Comparison of ENCODE assay signal across 9 mouse cellular contexts in the genomic region with DNA sequence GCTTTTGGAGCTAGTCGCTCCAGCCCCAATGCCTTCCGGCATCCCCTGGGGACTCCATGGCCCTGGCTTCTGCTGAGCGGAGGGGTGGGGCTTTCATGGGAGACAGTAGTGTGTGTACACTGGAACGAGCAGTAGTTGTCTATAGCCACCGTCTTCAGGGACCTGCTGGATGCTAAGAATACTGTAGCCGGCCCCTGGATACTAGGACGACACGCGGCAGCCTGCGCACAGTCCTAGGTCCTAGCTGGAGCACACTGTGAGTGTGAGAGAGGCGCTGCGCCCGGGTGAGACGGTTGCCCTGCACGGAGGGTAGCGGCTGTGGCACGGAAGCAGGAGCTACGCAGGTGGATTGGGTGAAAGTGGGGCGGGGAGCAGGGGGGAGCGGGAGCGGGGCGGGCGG. TPM values are rescaled to one million over a fixed set of nuclear protein-coding genes. Genes with fewer than 3 reads are reported as not detected.
DNase-seq lines count a peak whose midpoint lies in the region; ATAC-seq lines count a peak whose summit lies in the region.
"Had no signal": no experiment of that assay in that cellular context is flagged by ENCODE, and none has a peak within 500 bp of the region (broad histone marks: within the 10 kb centered on the region; RNA-seq: fewer than 3 reads in every experiment).

Gene Tmc5 (plus strand): TSS at position 97 of the 400 bp plus-strand sequence.

- 0 out of 2 replicates have a peak within 1 kb of the TSS, but pooled peaks have one; percentile 11 for H3K27ac ChIP-seq in embryonic facial prominence, embryonic 10.5 days (replicated peaks)
- H3K27ac ChIP-seq in intestine, embryonic 15.5 days: no peak within 1 kb of the TSS
- H3K27ac ChIP-seq in neural tube, embryonic 13.5 days (replicated peaks): no peak within 1 kb of the TSS

- DNase-seq in heart, adult 11 months: peak; percentile 93
- DNase-seq in heart, postnatal 4 days: no peak
- peak; percentile 29 for DNase-seq in embryonic facial prominence, embryonic 10.5 days (ENCODE audit: low spot score)
- DNase-seq in urinary bladder, postnatal 36 days (ENCODE audit: low spot score in 2 of 2): no peak
- DNase-seq in T-cell, adult 2 months (ENCODE audit: low spot score): no peak
- no peak for DNase-seq in right cerebral cortex, postnatal 4 days

- peaks cover 49% of the 10 kb centered on the region for H3K27me3 ChIP-seq in embryonic facial prominence, embryonic 10.5 days (replicated peaks; ENCODE audit: low read depth, poor library complexity, severe bottlenecking)
- H3K27me3 ChIP-seq in intestine, embryonic 15.5 days (replicated peaks): peaks cover 18% of the 10 kb centered on the region
- peaks cover 25% of the 10 kb centered on the region for H3K27me3 ChIP-seq in neural tube, embryonic 13.5 days

- H3K4me1 ChIP-seq in embryonic facial prominence, embryonic 10.5 days: peaks cover 48% of the 10 kb centered on the region
- peaks cover 21% of the 10 kb centered on the region for H3K4me1 ChIP-seq in intestine, embryonic 15.5 days (replicated peaks)
- H3K4me1 ChIP-seq in neural tube, embryonic 13.5 days (replicated peaks): peaks cover 46% of the 10 kb centered on the region

- 0 out of 2 replicates have a peak, but pooled peaks have one; percentile 13 for ATAC-seq in intestine, embryonic 15.5 days
- no peak for ATAC-seq in neural tube, embryonic 13.5 days (ENCODE audit: low read depth)

- H3K9ac ChIP-seq in intestine, embryonic 15.5 days: peak within 1 kb of the TSS; percentile 23; the same call in 1 of the 2 replicates
- H3K9ac ChIP-seq in neural tube, embryonic 13.5 days: peak within 1 kb of the TSS; percentile 61

- peak within 1 kb of the TSS; percentile 56 for H3K4me2 ChIP-seq in intestine, embryonic 15.5 days (replicated peaks)
- H3K4me2 ChIP-seq in neural tube, embryonic 13.5 days: peak within 1 kb of the TSS; percentile 57

- H3K4me3 ChIP-seq in embryonic facial prominence, embryonic 10.5 days: peak within 1 kb of the TSS; percentile 50
- H3K4me3 ChIP-seq in intestine, embryonic 15.5 days (replicated peaks): peak within 1 kb of the TSS; percentile 25
- H3K4me3 ChIP-seq in neural tube, embryonic 13.5 days: peak within 1 kb of the TSS; percentile 31
- H3K4me3 ChIP-seq: erythroblast, embryonic 14.5 days had no signal

- no peaks in the 10 kb centered on the region for H3K9me3 ChIP-seq in embryonic facial prominence, embryonic 10.5 days
- H3K9me3 ChIP-seq in intestine, embryonic 15.5 days: no peaks in the 10 kb centered on the region
- no peaks in the 10 kb centered on the region for H3K9me3 ChIP-seq in neural tube, embryonic 13.5 days

- 3% methylated on average over 23 of the region's 23 CpGs for WGBS in embryonic facial prominence, embryonic 10.5 days
- 5% methylated on average over 23 of the region's 23 CpGs for WGBS in intestine, embryonic 15.5 days
- 3% methylated on average over 23 of the region's 23 CpGs for WGBS in neural tube, embryonic 13.5 days

- no peaks in the 10 kb centered on the region for H3K36me3 ChIP-seq in embryonic facial prominence, embryonic 10.5 days (replicated peaks)
- no peaks in the 10 kb centered on the region for H3K36me3 ChIP-seq in intestine, embryonic 15.5 days
- no peaks in the 10 kb centered on the region for H3K36me3 ChIP-seq in neural tube, embryonic 13.5 days

RNA-seq across cellular contexts. Expression of gene Tmc5, which starts in this region (rescaled TPM):
- total RNA-seq in heart, postnatal 4 days (2021): 1 to 10 TPM in 1 of 2 experiments, under 1 TPM in 1; 0.69 to 1.1 TPM
- polyA plus RNA-seq in embryonic facial prominence, embryonic 10.5 days (2016; fragmentation: Nextera tagmentation; extraction: Ambion mirVana): 0.05 TPM in 1 of 2 replicates, not detected in the other
- polyA plus RNA-seq in intestine, embryonic 15.5 days (2015; fragmentation: Nextera tagmentation; extraction: Ambion mirVana): 9.6 and 11.3 TPM in 2 replicates
- polyA plus RNA-seq in neural tube, embryonic 13.5 days (2015; fragmentation: Nextera tagmentation; extraction: Ambion mirVana): 0.18 and 0.25 TPM in 2 replicates
- polyA plus RNA-seq: erythroblast, embryonic 14.5 days had no signal

Comparison
In these comparisons a context has a peak if more than half of its experiments do, and no peak if none do; other contexts are left out.
1. Peak in DNase-seq, H3K4me3 ChIP-seq and H3K27ac ChIP-seq in embryonic facial prominence, embryonic 10.5 days; RNA of the gene not detected or under 1 TPM.